Comparison of ENCODE assay signal across 19 mouse cellular contexts in genomic region chr11:77950125-77950685, GRCm38 (mm10). TPM values are rescaled to one million over a fixed set of nuclear protein-coding genes. Genes with fewer than 3 reads are reported as not detected.
DNase-seq lines count a peak whose midpoint lies in the region; ATAC-seq and TF ChIP-seq lines count a peak whose summit lies in the region.
"Had no signal": no experiment of that assay in that cellular context is flagged by ENCODE, and none has a peak within 500 bp of the region (broad histone marks: within the 10 kb centered on the region; RNA-seq: fewer than 3 reads in every experiment).

No protein-coding gene starts in this region.

- no peak overlapping the region for H3K4me3 ChIP-seq in hindbrain, embryonic 16.5 days (ENCODE audit: low read length)
- H3K4me3 ChIP-seq in hindbrain, embryonic 14.5 days (replicated peaks; ENCODE audit: low read length): no peak overlapping the region
- H3K4me3 ChIP-seq in MEL (ENCODE audit: control insufficient read depth in 1 of 2, insufficient read depth in 1 of 2, low read depth in 2 of 2, low read length in 2 of 2): no peak overlapping the region
- no peak overlapping the region for H3K4me3 ChIP-seq in forebrain, postnatal 0 days (ENCODE audit: low read depth, low read length)
- H3K4me3 ChIP-seq: embryonic facial prominence, embryonic 15.5 days; erythroblast, embryonic 14.5 days; gastrocnemius, adult 2 months; heart, embryonic 12.5 days; hindbrain, embryonic 12.5 days had no signal

- H3K4me1 ChIP-seq in hindbrain, embryonic 16.5 days (ENCODE audit: control insufficient read depth, insufficient read depth, low read depth, low read length): peaks cover 19% of the 10 kb centered on the region
- H3K4me1 ChIP-seq in hindbrain, embryonic 14.5 days (replicated peaks; ENCODE audit: control insufficient read depth, insufficient read depth, low read length): peaks cover 23% of the 10 kb centered on the region
- peaks cover 0 to 21% of the 10 kb centered on the region in 2 experiments; a peak in 3 of 4 replicates for H3K4me1 ChIP-seq in MEL (ENCODE audit: control insufficient read depth in 1 of 2, insufficient read depth in 2 of 2, low read length in 2 of 2)
- H3K4me1 ChIP-seq in forebrain, postnatal 0 days (ENCODE audit: insufficient read depth): peaks cover 18% of the 10 kb centered on the region; the same call in 1 of the 2 replicates
- H3K4me1 ChIP-seq: heart, embryonic 12.5 days had no signal

- H3K9ac ChIP-seq in hindbrain, embryonic 16.5 days (ENCODE audit: low read depth, low read length): no peak overlapping the region
- H3K9ac ChIP-seq in hindbrain, embryonic 14.5 days: no peak overlapping the region
- no peak overlapping the region for H3K9ac ChIP-seq in MEL (ENCODE audit: control insufficient read depth, low read depth, low read length, poor library complexity, severe bottlenecking)
- no peak overlapping the region for H3K9ac ChIP-seq in forebrain, postnatal 0 days
- H3K9ac ChIP-seq: embryonic facial prominence, embryonic 15.5 days; heart, embryonic 12.5 days; hindbrain, embryonic 12.5 days had no signal

- TF ChIP-seq CTCF in MEL (IDR thresholded peaks at IDR 0.05 in 2 of 3, conservative IDR thresholded peaks at IDR 0.05 in 1 of 3; ENCODE audit: control insufficient read depth in 1 of 3, insufficient read depth in 1 of 3, low read depth in 2 of 3, low read length in 3 of 3, poor library complexity in 1 of 3, severe bottlenecking in 1 of 3): no peak
- no peak for TF ChIP-seq CTCF in forebrain, postnatal 0 days (IDR thresholded peaks at IDR 0.05; ENCODE audit: low read depth)

- H3K36me3 ChIP-seq in hindbrain, embryonic 16.5 days (ENCODE audit: control insufficient read depth, insufficient read depth, low read length): peaks cover 4% of the 10 kb centered on the region
- peaks cover 10% of the 10 kb centered on the region for H3K36me3 ChIP-seq in hindbrain, embryonic 14.5 days (replicated peaks; ENCODE audit: control insufficient read depth, insufficient read depth)
- H3K36me3 ChIP-seq in MEL (ENCODE audit: control insufficient read depth in 1 of 2, insufficient read depth in 2 of 2, low read length in 2 of 2): peaks cover 0 to 8% of the 10 kb centered on the region in 2 experiments; a peak in 2 of 4 replicates
- peaks cover 21% of the 10 kb centered on the region for H3K36me3 ChIP-seq in forebrain, postnatal 0 days (ENCODE audit: insufficient read depth)
- H3K36me3 ChIP-seq: embryonic facial prominence, embryonic 15.5 days; heart, embryonic 12.5 days had no signal

- no peaks in the 10 kb centered on the region for H3K9me3 ChIP-seq in hindbrain, embryonic 16.5 days (ENCODE audit: control insufficient read depth, low read length)
- H3K9me3 ChIP-seq in hindbrain, embryonic 14.5 days (ENCODE audit: control insufficient read depth, low read length): no peaks in the 10 kb centered on the region
- H3K9me3 ChIP-seq in MEL (replicated peaks; ENCODE audit: insufficient read depth, low read length): no peaks in the 10 kb centered on the region
- H3K9me3 ChIP-seq in forebrain, postnatal 0 days (ENCODE audit: low read length): no peaks in the 10 kb centered on the region
- H3K9me3 ChIP-seq: embryonic facial prominence, embryonic 15.5 days; heart, embryonic 12.5 days; hindbrain, embryonic 12.5 days had no signal

- TF ChIP-seq RAD21 in MEL (IDR thresholded peaks at IDR 0.05; ENCODE audit: low read depth, low read length): no peak

- TF ChIP-seq EP300 in MEL (IDR thresholded peaks at IDR 0.05; ENCODE audit: low read depth in 1 of 2, low read length in 2 of 2): peak in 1 of 2 experiments; percentile 57; a peak in 2 of 4 replicates

- H3K4me2 ChIP-seq in hindbrain, embryonic 16.5 days (ENCODE audit: low read length): no peak overlapping the region
- no peak overlapping the region for H3K4me2 ChIP-seq in hindbrain, embryonic 14.5 days (replicated peaks)
- 0 out of 2 replicates have a peak overlapping the region, but pooled peaks have one; percentile 4 for H3K4me2 ChIP-seq in forebrain, postnatal 0 days (ENCODE audit: low read depth)
- H3K4me2 ChIP-seq: embryonic facial prominence, embryonic 15.5 days; heart, embryonic 12.5 days; hindbrain, embryonic 12.5 days had no signal

- ATAC-seq in hindbrain, embryonic 16.5 days: peak; percentile 7; the same call in 1 of the 2 replicates
- no peak for ATAC-seq in hindbrain, embryonic 14.5 days (ENCODE audit: low FRiP score)
- ATAC-seq in forebrain, postnatal 0 days: no peak
- ATAC-seq: intestine, embryonic 16.5 days had no signal

- peak; percentile 66 to 72 for DNase-seq in cerebellum, postnatal 14 days
- no peak for DNase-seq in cerebellum, adult 9-10 months
- DNase-seq in hindbrain, embryonic 14.5 days (ENCODE audit: low spot score): no peak
- no peak for DNase-seq in MEL (ENCODE audit: low read depth, low spot score)
- no peak for DNase-seq in forebrain, postnatal 0 days
- no peak for DNase-seq in testis, postnatal 14 days (ENCODE audit: low spot score)
- DNase-seq: adrenal gland, postnatal 10 days; embryo, embryonic 11 days; gastrocnemius, adult 2 months; gastrocnemius, postnatal 25 days; kidney, adult 8-10 months had no signal

- 25% methylated on average over 12 of the region's 12 CpGs for WGBS in hindbrain, embryonic 16.5 days
- WGBS in hindbrain, embryonic 14.5 days: 27% methylated on average over 12 of the region's 12 CpGs
- 29% methylated on average over 12 of the region's 12 CpGs for WGBS in forebrain, postnatal 0 days

- no peaks in the 10 kb centered on the region for H3K79me2 ChIP-seq in MEL (ENCODE audit: control insufficient read depth, insufficient read depth, low read length, poor library complexity)

- peak overlapping the region; percentile 48; the same call in 1 of the 2 replicates for H3K27ac ChIP-seq in hindbrain, embryonic 16.5 days (ENCODE audit: low read depth, low read length)
- H3K27ac ChIP-seq in hindbrain, embryonic 14.5 days: no peak overlapping the region
- H3K27ac ChIP-seq in MEL (ENCODE audit: control insufficient read depth, low read depth, low read length): no peak overlapping the region
- H3K27ac ChIP-seq in forebrain, postnatal 0 days (ENCODE audit: low read depth, low read length): peak overlapping the region; percentile 73
- H3K27ac ChIP-seq: embryonic facial prominence, embryonic 15.5 days; gastrocnemius, adult 2 months; hindbrain, embryonic 12.5 days had no signal

- no peak for TF ChIP-seq POLR2A in MEL (IDR thresholded peaks at IDR 0.05; ENCODE audit: control insufficient read depth in 1 of 2, insufficient read depth in 1 of 2, low read depth in 1 of 2, low read length in 2 of 2, poor library complexity in 1 of 2)

- H3K27me3 ChIP-seq in hindbrain, embryonic 16.5 days (replicated peaks; ENCODE audit: control insufficient read depth, insufficient read depth, low read length): no peaks in the 10 kb centered on the region; the same call in 1 of the 2 replicates
- H3K27me3 ChIP-seq in hindbrain, embryonic 14.5 days (ENCODE audit: control insufficient read depth, insufficient read depth, low read length): peaks cover 11% of the 10 kb centered on the region; the same call in 1 of the 2 replicates
- H3K27me3 ChIP-seq in MEL (ENCODE audit: control insufficient read depth in 1 of 2, insufficient read depth in 2 of 2, low read length in 2 of 2): peaks cover 0 to 5% of the 10 kb centered on the region in 2 experiments
- H3K27me3 ChIP-seq in forebrain, postnatal 0 days (ENCODE audit: insufficient read depth, low read length): no peaks in the 10 kb centered on the region

TF ChIP-seq in MEL, 35 proteins besides CTCF, POLR2A, EP300 and RAD21:
- TF ChIP-seq MYC (IDR thresholded peaks at IDR 0.05; ENCODE audit: low read depth, low read length) (no peak), TCF12 (IDR thresholded peaks at IDR 0.05; ENCODE audit: low read depth, low read length) (0 out of 2 replicates have a peak, but pooled peaks have one; percentile 35), GATA1 (IDR thresholded peaks at IDR 0.05; ENCODE audit: low read depth, low read length) (peak; percentile 64), TBP (IDR thresholded peaks at IDR 0.05; ENCODE audit: low read depth, low read length) (no peak)

RNA-seq across cellular contexts. Expression of gene Sez6, which starts 19.6 kb away (rescaled TPM):
- 132 and 156 TPM in 2 replicates for polyA plus RNA-seq in hindbrain, embryonic 16.5 days (2015; fragmentation: Nextera tagmentation; extraction: Ambion mirVana)
- polyA plus RNA-seq in hindbrain, embryonic 14.5 days (2014; fragmentation: Nextera tagmentation; extraction: Ambion mirVana): 110 TPM in 2 replicates
- total RNA-seq in MEL (2012; rRNA removed): 0.04 and 0.07 TPM in 2 replicates
- polyA plus RNA-seq in MEL (2012; ENCODE audit: insufficient read depth in 1 of 2, insufficient read length in 2 of 2, low read depth in 1 of 2, low replicate concordance in 2 of 2, missing spikeins in 1 of 2): not detected
- 150 and 194 TPM in 2 replicates for total RNA-seq in forebrain, postnatal 0 days (2014; rRNA removed)
- polyA plus RNA-seq in forebrain, postnatal 0 days (2015; fragmentation: Nextera tagmentation; extraction: Ambion mirVana): 183 and 214 TPM in 2 replicates
- total RNA-seq: common myeloid progenitor, adult 5-6 weeks; granulocyte monocyte progenitor cell, adult 5-6 weeks had no signal
- polyA plus RNA-seq: erythroblast, embryonic 14.5 days had no signal

RNA-seq across cellular contexts. Expression of gene Phf12, which starts 32.3 kb away (rescaled TPM):
- polyA plus RNA-seq in hindbrain, embryonic 16.5 days (2015; fragmentation: Nextera tagmentation; extraction: Ambion mirVana): 11.8 and 12.5 TPM in 2 replicates
- polyA plus RNA-seq in hindbrain, embryonic 14.5 days (2014; fragmentation: Nextera tagmentation; extraction: Ambion mirVana): 14.2 and 15.4 TPM in 2 replicates
- 19.2 and 20.7 TPM in 2 replicates for total RNA-seq in MEL (2012; rRNA removed)
- 10 to 100 TPM; 43.8 to 56.9 TPM for polyA plus RNA-seq in MEL (2012; ENCODE audit: insufficient read depth in 1 of 2, insufficient read length in 2 of 2, low read depth in 1 of 2, low replicate concordance in 2 of 2, missing spikeins in 1 of 2)
- total RNA-seq in forebrain, postnatal 0 days (2014; rRNA removed): 35.9 and 49.3 TPM in 2 replicates
- 6.2 and 9.1 TPM in 2 replicates for polyA plus RNA-seq in forebrain, postnatal 0 days (2015; fragmentation: Nextera tagmentation; extraction: Ambion mirVana)

RNA-seq across cellular contexts. Expression of gene Pipox, which starts 56.3 kb away (rescaled TPM):
- polyA plus RNA-seq in hindbrain, embryonic 16.5 days (2015; fragmentation: Nextera tagmentation; extraction: Ambion mirVana): 5.9 and 7.7 TPM in 2 replicates
- 2.8 and 6.1 TPM in 2 replicates for polyA plus RNA-seq in hindbrain, embryonic 14.5 days (2014; fragmentation: Nextera tagmentation; extraction: Ambion mirVana)
- total RNA-seq in MEL (2012; rRNA removed): not detected in 2 replicates
- not detected for polyA plus RNA-seq in MEL (2012; ENCODE audit: insufficient read depth in 1 of 2, insufficient read length in 2 of 2, low read depth in 1 of 2, low replicate concordance in 2 of 2, missing spikeins in 1 of 2)
- 3.8 and 6.8 TPM in 2 replicates for total RNA-seq in forebrain, postnatal 0 days (2014; rRNA removed)
- 3.7 and 4.2 TPM in 2 replicates for polyA plus RNA-seq in forebrain, postnatal 0 days (2015; fragmentation: Nextera tagmentation; extraction: Ambion mirVana)
- total RNA-seq: common myeloid progenitor, adult 5-6 weeks; gastrocnemius, adult 2 months had no signal
- polyA plus RNA-seq: erythroblast, embryonic 14.5 days had no signal

Comparison
In these comparisons a context has a peak if more than half of its experiments do, and no peak if none do; other contexts are left out.
1. DNase-seq: peak in cerebellum, postnatal 14 days (2 of 2); none in cerebellum, adult 9-10 months (single experiment), hindbrain, embryonic 14.5 days (single experiment), MEL (single experiment), forebrain, postnatal 0 days (single experiment) and testis, postnatal 14 days (single experiment).
2. H3K27ac ChIP-seq: peak in hindbrain, embryonic 16.5 days (single experiment) and forebrain, postnatal 0 days (single experiment); none in hindbrain, embryonic 14.5 days (single experiment) and MEL (single experiment).